Mouse (Mus musculus): ENCODE results near the gene Tril.

The Tril gene

GRCm38 (mm10) chr6:53820486-53820985, at the start of gene Tril:
Gene Tril, minus strand, starts transcription at chr6:53820830.
- DNase-seq (ENCODE audit: low spot score in 2 of 2), result peak in 1 of 2 experiments; percentile 64

- no peak for DNase-seq (ENCODE audit: low spot score in 2 of 2)
Observed at GRCm38 (mm10) chr6:53863011-53863410, 42.4 kb upstream of the Tril start.

- DNase-seq (ENCODE audit: low spot score in 2 of 2), result no peak
Observed at GRCm38 (mm10) chr6:53859106-53859505, 38.5 kb upstream of the Tril start.

- no peak for DNase-seq (ENCODE audit: low spot score in 2 of 2)
Observed at GRCm38 (mm10) chr6:53857822-53858221, 37.2 kb upstream of the Tril start.

- no peak for DNase-seq (ENCODE audit: low spot score in 2 of 2)
Observed at GRCm38 (mm10) chr6:53856775-53857174, 36.1 kb upstream of the Tril start.

- DNase-seq (ENCODE audit: low spot score in 2 of 2), result no peak
Observed at GRCm38 (mm10) chr6:53854971-53855856, 34.6 kb upstream of the Tril start.

GRCm38 (mm10) chr6:53854226-53854625, 33.6 kb upstream of the Tril start:
- no peak for DNase-seq (ENCODE audit: low spot score in 2 of 2)

GRCm38 (mm10) chr6:53853546-53853945, 32.9 kb upstream of the Tril start:
- no peak for DNase-seq (ENCODE audit: low spot score in 2 of 2)

GRCm38 (mm10) chr6:53844626-53845025, 24.0 kb upstream of the Tril start:
- DNase-seq (ENCODE audit: low spot score in 2 of 2), result no peak

GRCm38 (mm10) chr6:53825213-53825612, 4.6 kb upstream of the Tril start:
- no peak for DNase-seq (ENCODE audit: low spot score in 2 of 2)

GRCm38 (mm10) chr6:53821041-53821501, 441 bp upstream of the Tril start:
- DNase-seq (ENCODE audit: low spot score in 2 of 2), result no peak

- no peak for DNase-seq (ENCODE audit: low spot score in 2 of 2)
Observed at GRCm38 (mm10) chr6:53819761-53820485, 707 bp downstream of the Tril start.

- DNase-seq (ENCODE audit: low spot score in 2 of 2), result peak in 1 of 2 experiments; percentile 62
Observed at GRCm38 (mm10) chr6:53818732-53819661, 1.6 kb downstream of the Tril start.

- peak; percentile 30 to 68 for DNase-seq (ENCODE audit: low spot score in 2 of 2)
Observed at GRCm38 (mm10) chr6:53818264-53818731, 2.3 kb downstream of the Tril start.

- no peak for DNase-seq (ENCODE audit: low spot score in 2 of 2)
Observed at GRCm38 (mm10) chr6:53817763-53818174, 2.9 kb downstream of the Tril start.

- no peak for DNase-seq (ENCODE audit: low spot score in 2 of 2)
Observed at GRCm38 (mm10) chr6:53816661-53817060, 4.0 kb downstream of the Tril start.

GRCm38 (mm10) chr6:53815691-53816090, 4.9 kb downstream of the Tril start:
- no peak for DNase-seq (ENCODE audit: low spot score in 2 of 2)

GRCm38 (mm10) chr6:53814214-53814613, 6.4 kb downstream of the Tril start:
- DNase-seq (ENCODE audit: low spot score in 2 of 2), result no peak

GRCm38 (mm10) chr6:53812242-53812641, 8.4 kb downstream of the Tril start:
- DNase-seq (ENCODE audit: low spot score in 2 of 2), result no peak

GRCm38 (mm10) chr6:53808801-53809200, 11.8 kb downstream of the Tril start:
- no peak for DNase-seq (ENCODE audit: low spot score in 2 of 2)

GRCm38 (mm10) chr6:53807185-53807584, 13.4 kb downstream of the Tril start:
- DNase-seq (ENCODE audit: low spot score in 2 of 2), result no peak

Measured in spleen, postnatal 4 days (tissue).